Mouse (Mus musculus): ENCODE measurements around the gene Hif1an.

Gene Hif1an

DNA sequence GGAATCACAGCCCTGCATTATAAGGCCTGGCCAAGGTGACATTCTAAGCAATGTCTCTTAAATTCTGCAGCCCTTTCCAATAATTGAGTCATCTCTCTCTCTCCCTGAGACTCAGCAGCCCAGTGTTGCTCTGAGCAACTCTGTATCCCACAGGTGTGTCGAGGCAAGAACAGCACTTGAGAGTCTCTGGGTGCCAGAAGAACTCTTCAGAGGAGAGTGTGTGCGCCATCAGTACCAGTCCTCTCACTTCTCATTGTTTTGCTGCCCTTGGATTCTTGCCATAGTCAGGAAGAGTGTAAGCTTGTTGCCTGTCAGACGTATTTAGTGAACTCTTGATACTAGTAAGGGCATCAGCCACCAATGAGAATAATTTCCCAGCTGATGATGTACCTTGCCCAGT lies 5.1 kb downstream of the Hif1an start:
- DNase-seq: no peak

DNA sequence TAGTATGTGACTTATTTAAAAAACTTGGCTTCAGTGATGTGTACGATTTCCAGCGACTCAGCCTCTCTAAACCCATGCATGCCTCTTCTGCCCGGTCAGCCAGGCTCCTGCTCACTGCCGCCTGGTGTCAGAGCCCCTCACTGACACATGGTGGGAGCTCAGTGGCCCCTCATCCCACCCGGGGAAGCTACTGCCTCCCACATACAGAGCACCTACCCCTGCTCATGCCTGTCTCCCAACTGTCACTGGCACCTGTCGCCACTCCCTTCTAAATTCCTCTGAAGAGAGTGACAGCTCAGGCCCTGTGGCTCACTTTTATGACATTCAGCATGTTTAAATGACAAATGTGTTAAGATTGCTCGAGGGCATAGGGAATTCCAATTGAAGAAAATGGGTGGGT lies 13.6 kb downstream of the Hif1an start:
- DNase-seq: no peak

DNA sequence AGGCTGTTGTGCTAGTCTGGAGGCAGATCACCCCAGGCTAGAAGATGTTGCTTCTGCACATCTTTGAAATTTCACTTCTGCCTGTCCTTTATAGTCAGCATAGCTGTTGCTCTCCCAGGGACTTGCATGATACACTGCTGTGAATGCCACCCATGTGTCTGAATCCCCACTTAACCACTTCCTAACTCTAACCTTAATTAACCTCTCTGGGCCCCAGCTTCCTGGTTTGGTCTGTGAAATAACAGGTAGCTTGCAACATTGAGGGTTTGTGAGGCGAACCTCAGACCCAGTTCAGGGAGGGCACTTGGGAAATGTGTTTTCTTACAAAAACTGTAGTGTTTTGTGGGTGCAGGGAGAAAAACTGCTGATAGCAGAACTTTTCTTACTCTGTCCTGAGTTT lies 15.4 kb downstream of the Hif1an start:
- no peak for DNase-seq

DNA sequence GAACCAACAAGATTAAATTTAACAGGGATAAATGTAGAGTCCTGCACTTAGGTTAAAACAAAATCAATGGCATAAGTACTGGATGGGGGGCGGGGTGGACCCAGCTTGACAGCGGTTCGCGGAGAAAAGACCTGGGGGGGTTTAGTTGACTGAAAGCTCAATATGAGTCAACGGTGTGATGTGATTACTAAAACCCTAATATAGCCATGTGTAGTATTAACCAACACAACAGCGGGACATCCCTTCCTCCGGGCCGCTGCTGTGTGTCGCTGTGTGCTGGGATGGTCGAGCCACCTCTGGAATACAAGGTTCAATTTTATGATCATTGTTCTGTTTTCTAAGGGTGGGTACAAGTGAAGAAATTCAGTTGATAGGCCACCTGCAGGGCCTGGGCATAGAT lies 19.5 kb downstream of the Hif1an start:
- no peak for DNase-seq

DNA sequence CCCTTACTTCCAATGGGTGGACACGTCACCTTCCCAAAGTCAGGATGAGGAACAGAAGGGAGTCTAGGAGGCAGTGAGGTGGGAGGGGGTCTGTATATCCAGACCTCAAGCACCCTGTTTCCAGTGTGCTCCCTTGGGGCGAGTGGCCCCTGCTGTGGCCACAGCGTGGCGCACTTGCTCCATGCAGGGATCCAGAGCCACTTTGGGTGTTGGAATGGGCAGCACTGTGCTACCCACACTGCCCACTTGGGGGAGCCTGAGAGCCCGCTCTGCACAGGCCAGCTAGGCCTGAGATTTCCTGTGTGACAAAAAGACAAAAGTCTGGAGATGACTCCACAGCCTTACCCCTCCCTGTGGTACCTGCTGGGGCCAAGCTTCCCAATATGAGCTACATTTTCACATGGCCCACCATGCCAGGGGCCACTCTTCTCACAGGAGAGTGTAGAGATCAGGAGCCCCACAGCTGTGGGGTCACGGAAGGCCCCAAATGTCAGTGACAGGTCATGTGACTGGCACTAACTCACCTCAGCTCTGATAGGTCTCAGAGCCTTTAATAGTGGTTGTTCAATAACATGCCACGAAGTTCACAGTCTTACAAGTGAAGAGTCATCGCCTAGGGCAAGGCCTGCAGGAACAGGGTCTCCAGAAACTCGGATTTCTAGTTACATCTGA lies 20.1 kb downstream of the Hif1an start:
- DNase-seq: peak; percentile 69 to 90

DNA sequence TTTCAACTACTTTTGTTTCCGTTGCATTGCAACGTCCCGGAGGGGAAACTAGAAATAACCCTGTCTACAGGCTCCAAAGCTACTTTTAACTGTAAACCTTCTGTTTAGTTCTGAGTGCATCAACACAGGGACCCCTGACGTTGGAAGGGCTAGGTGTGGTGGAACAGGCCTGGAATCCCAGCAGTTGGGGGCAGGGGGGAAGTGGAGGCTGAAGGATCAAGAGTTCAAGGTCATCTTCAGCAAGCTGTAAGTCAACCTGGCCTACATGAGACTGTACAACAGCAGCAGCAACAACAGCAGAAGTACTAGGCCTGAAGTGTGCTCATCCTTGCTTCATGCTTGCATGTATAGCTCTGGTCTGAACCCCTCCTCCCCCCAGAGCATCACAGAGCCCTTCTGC lies 25.4 kb downstream of the Hif1an start:
- DNase-seq: no peak

DNA sequence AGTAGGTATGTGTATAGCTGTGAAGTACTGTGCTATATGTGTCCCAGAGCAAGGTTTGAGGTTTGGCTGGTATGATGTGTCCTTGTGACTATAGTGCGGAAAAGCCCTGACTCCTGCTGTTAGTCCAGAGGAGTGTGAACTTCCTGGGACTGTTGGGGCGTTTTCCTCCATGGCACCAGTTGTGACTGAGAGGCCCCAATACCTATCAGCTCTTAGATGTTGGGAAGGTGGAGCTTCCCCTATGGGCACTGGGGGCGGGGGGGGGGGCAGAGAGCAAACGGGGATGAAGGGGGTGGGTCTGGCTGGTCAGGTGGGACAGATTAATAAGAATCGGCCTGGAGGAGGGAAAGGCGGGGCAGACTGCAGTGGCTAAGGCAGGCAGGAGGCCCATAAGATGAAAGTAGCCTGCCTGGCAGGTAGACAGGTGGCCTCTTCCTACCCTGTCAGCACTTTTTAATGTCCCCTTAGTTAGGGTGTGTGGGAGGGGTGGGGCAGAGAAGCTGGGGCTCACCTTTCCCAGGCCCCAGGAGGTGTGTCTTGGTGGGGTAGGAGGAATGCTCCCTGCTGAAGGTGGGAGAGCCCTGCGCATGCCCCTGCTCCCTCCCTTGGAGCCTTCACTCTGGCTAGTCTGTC lies 27.1 kb downstream of the Hif1an start:
- no peak for DNase-seq

DNA sequence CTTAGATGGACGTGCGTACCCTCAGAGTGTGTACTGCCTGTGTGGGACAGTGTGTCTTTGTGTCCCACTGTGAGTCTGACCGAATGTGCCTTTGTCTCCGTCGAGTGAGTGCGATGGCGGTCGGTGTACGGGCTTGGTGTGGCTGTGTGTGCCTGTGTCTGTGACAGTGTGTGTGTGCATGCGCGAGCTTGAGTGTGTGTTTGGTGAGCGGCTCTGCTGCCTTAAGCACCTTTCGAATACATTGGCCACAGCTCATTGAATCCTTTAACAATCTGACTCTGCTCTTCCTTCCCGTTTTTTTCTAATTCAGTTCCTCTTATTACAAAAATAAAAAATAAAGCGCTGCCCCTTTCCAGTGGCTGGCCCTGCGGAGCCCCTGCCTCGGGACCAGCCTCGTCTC lies 28.3 kb downstream of the Hif1an start:
- DNase-seq: peak; percentile 7 to 24

DNA sequence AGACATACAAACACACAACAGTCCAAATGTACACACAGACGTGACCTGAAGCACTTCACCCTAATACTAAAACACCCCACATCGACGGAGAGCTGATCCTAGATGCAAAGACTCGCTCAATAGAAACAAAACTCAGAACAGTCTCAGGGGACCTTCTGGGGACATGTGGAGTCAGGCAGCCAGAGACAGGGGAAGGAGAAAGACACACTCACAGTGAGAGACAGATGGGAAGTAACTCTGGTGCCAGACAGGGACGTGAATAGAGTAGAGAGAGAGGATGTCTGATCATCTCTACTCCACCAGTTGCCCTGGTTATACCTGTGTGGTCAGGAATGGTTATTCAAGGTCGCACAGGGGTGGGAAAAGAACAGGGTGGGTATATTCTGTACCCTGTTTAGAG lies 29.0 kb downstream of the Hif1an start:
- no peak for DNase-seq

DNA sequence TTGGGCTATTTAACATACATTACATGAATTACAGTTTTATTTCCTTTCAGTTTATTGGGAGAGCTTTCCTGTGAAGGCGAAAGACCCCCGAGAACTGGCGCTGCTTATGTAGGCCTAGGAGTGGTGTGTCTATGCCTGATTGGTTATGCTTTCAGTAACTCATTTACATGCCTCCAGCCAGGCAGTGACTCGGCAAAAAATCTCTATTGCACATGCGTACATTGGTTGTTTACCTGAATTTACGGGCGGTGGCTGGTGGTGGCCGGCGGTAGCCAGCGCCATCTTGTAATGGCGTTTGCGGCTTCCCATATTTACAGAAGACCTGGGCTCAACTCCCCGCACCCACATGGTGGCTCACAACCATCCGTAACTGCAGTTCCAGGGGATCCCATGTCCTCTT lies 31.5 kb downstream of the Hif1an start:
- no peak for DNase-seq

DNA sequence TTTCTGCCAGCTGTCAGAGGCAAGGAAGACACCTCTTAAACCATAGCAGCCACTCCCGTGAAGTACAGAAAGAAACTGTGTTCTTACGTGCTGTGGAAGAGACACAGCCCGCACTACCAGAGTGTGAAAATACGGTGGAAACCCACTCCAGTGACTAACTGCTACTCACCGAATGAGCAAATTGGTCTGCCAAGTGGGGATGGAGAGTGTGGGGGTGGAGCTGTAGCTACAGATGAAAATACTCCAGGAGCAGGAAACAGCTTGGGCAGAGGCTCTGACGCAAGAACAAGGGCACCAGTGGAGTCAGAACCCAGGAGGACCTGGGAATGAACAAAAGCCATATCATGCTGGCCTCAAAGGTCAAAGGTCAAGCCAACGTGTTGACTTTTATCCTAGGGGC lies 55.5 kb downstream of the Hif1an start:
- DNase-seq: no peak

Measured in spleen, adult 18-20 months (tissue).